Mouse (Mus musculus) adrenal gland, postnatal 10 days (tissue): ENCODE data around the gene Fau. TPM values are rescaled to one million over a fixed set of nuclear protein-coding genes. Genes with fewer than 3 reads are reported as not detected.

Experiments
- DNase-seq: peaks from one replicate; pipeline ENCODE4 v3.0.0; 2021; ENCODE audit warnings: mixed read lengths
- microRNA-seq: library from miRNA; unstranded; fragments of <30 nt; microRNA quantifications from one replicate; pipeline ENCODE4 v1.2.0, GENCODE M21; 2021
- total RNA-seq, 2 experiments: library from RNA; stranded (reverse); gene quantifications; 2 replicates each; pipeline ENCODE4 v1.2.3; 2021

Gene Fau
- total RNA-seq, 2 experiments from 2014 or later, result 1,154 to 1,182 TPM

GRCm38 (mm10) chr19:6070571-6071250 is 13.1 kb downstream of the Fau start:
- DNase-seq, result no peak

- DNase-seq, result no peak
These were observed 13.6 kb downstream of the Fau start for GRCm38 (mm10) chr19:6071261-6071660.

GRCm38 (mm10) chr19:6073889-6074288 is 16.2 kb downstream of the Fau start:
- no peak for DNase-seq

GRCm38 (mm10) chr19:6076564-6077393 is 19.1 kb downstream of the Fau start, which contains the start of gene Vps51:
Vps51 (minus strand) TSS chr19:6077231.
- DNase-seq, result peak; percentile 90

- DNase-seq, result no peak
These were observed 22.4 kb downstream of the Fau start, which contains the start of gene Tmem262 for GRCm38 (mm10) chr19:6079983-6080480. Tmem262 (plus strand) TSS chr19:6080033.

GRCm38 (mm10) chr19:6082156-6082555 is 24.5 kb downstream of the Fau start, which contains the start of gene Gm28374:
Gm28374 (minus strand) TSS chr19:6082256.
- no peak for DNase-seq

GRCm38 (mm10) chr19:6084478-6085248 is 27.0 kb downstream of the Fau start, which contains the start of the genes Zfpl1 and Cdca5:
Zfpl1 (minus strand) TSS chr19:6084956.
Cdca5 (plus strand) TSS chr19:6084983.
- DNase-seq, result peak; percentile 97

- peak; percentile 77 for DNase-seq
These were observed 27.8 kb downstream of the Fau start for GRCm38 (mm10) chr19:6085417-6085879.

- DNase-seq, result no peak
These were observed 31.2 kb downstream of the Fau start for GRCm38 (mm10) chr19:6088841-6089240.

GRCm38 (mm10) chr19:6094119-6094518 is 36.5 kb downstream of the Fau start, which contains the start of gene AC131692.1:
AC131692.1 (plus strand) TSS chr19:6094419.
- DNase-seq, result no peak

- DNase-seq, result no peak
These were observed 40.2 kb downstream of the Fau start for GRCm38 (mm10) chr19:6097847-6098246.

GRCm38 (mm10) chr19:6101186-6101585 is 43.5 kb downstream of the Fau start:
- DNase-seq, result no peak

- no peak for DNase-seq
These were observed 44.7 kb downstream of the Fau start for GRCm38 (mm10) chr19:6102169-6102853.

- no peak for DNase-seq
These were observed 46.8 kb downstream of the Fau start for GRCm38 (mm10) chr19:6104476-6104875.

GRCm38 (mm10) chr19:6105586-6105985 is 47.9 kb downstream of the Fau start, which contains the start of gene Naaladl1:
Naaladl1 (plus strand) TSS chr19:6105782.
- no peak for DNase-seq

Small RNAs within 50 kb of the gene (microRNA-seq; reads per million reads assigned to microRNA genes)
- gene Mir6988, result not detected

Other genes starting within 250 kb of the Fau start
- gene Frmd8, start 182.6 kb upstream of the Fau start, total RNA-seq, result 10 to 100 TPM; 29.0 to 34.8 TPM
- gene Slc25a45, start 180.0 kb upstream of the Fau start, total RNA-seq, result 10 to 100 TPM; 13.4 to 14.2 TPM
- 1 to 10 TPM; 1.6 to 1.9 TPM for gene Tigd3, start 163.7 kb upstream of the Fau start, total RNA-seq
- gene Dpf2, start 144.8 kb upstream of the Fau start, total RNA-seq, result 100 to 1,000 TPM; 105 to 119 TPM
- gene Cdc42ep2, start 133.0 kb upstream of the Fau start, total RNA-seq, result 10 to 100 TPM; 10.8 to 11.2 TPM
- gene Pola2, start 93.6 kb upstream of the Fau start, total RNA-seq, result 10 to 100 TPM; 21.3 to 28.0 TPM
- not detected for gene Slc22a20, start 71.7 kb upstream of the Fau start, total RNA-seq
- 10 to 100 TPM; 31.3 to 40.0 TPM for gene Capn1, start 41.9 kb upstream of the Fau start, total RNA-seq
- gene Syvn1, start 11.3 kb upstream of the Fau start, total RNA-seq, result 10 to 100 TPM; 40.5 to 43.7 TPM
- 10 to 100 TPM; 58.2 to 59.4 TPM for gene Mrpl49, start 59 bp upstream of the Fau start, total RNA-seq
- 10 to 100 TPM; 21.6 to 26.1 TPM for gene Znhit2, start 3.3 kb downstream of the Fau start, total RNA-seq
- gene Tm7sf2, start 10.5 kb downstream of the Fau start, total RNA-seq, result 10 to 100 TPM; 14.3 to 15.9 TPM
- 10 to 100 TPM; 45.1 to 61.3 TPM for gene Vps51, start 19.4 kb downstream of the Fau start, total RNA-seq
- gene Tmem262, start 22.2 kb downstream of the Fau start, total RNA-seq, result not detected
- gene Gm28374, start 24.4 kb downstream of the Fau start, total RNA-seq, result not detected
- gene Zfpl1, start 27.1 kb downstream of the Fau start, total RNA-seq, result 10 to 100 TPM; 33.5 to 33.6 TPM
- gene Cdca5, start 27.1 kb downstream of the Fau start, total RNA-seq, result 1 to 10 TPM; 7.0 to 7.1 TPM
- gene AC131692.1, start 36.6 kb downstream of the Fau start, total RNA-seq, result under 1 TPM in 1 of 2 experiments, not detected in 1; 0.82 TPM
- under 1 TPM; 0.24 to 0.30 TPM for gene Naaladl1, start 47.9 kb downstream of the Fau start, total RNA-seq
- gene Sac3d1, start 60.8 kb downstream of the Fau start, total RNA-seq, result 10 to 100 TPM; 15.9 to 17.2 TPM
- 10 to 100 TPM; 19.6 to 21.8 TPM for gene Snx15, start 70.5 kb downstream of the Fau start, total RNA-seq
- 1 to 10 TPM in 1 of 2 experiments, under 1 TPM in 1; 0.57 to 1.6 TPM for gene Batf2, start 83.1 kb downstream of the Fau start, total RNA-seq
- gene Arl2, start 83.7 kb downstream of the Fau start, total RNA-seq, result 10 to 100 TPM; 63.1 to 63.7 TPM
- gene Majin, start 126.5 kb downstream of the Fau start, total RNA-seq, result under 1 TPM; 0.72 to 0.79 TPM
- gene Gpha2, start 168.5 kb downstream of the Fau start, total RNA-seq, result 10 to 100 TPM; 16.9 to 18.2 TPM
- 10 to 100 TPM; 52.9 to 56.9 TPM for gene Ppp2r5b, start 178.0 kb downstream of the Fau start, total RNA-seq
- gene Atg2a, start 183.8 kb downstream of the Fau start, total RNA-seq, result 10 to 100 TPM; 25.0 to 30.2 TPM
- 100 to 1,000 TPM; 104 to 106 TPM for gene Ehd1, start 218.9 kb downstream of the Fau start, total RNA-seq
- 10 to 100 TPM; 10.3 to 11.6 TPM for gene Cdc42bpg, start 248.6 kb downstream of the Fau start, total RNA-seq